Mouse (Mus musculus) hindbrain, embryonic 12.5 days (tissue): ENCODE results near the gene Aldh1a2. TPM values are rescaled to one million over a fixed set of nuclear protein-coding genes. Genes with fewer than 3 reads are reported as not detected.

Experiments used
- ATAC-seq: fragments of 200-750 bp; cut with Nextera tagmentation; 2 replicates; pipeline ENCODE4 v1.8.0; 2017; ENCODE audit warnings: moderate TSS enrichment; ENCODE audit not compliant: low FRiP score
- H3K27ac ChIP-seq: fragments of 300-500 bp; sonication (generic); 2 replicates; pipeline ENCODE4 v1.5.1; 2016; ENCODE audit warnings: mild to moderate bottlenecking
- H3K27me3 ChIP-seq: fragments of 300-500 bp; sonication (generic); 2 replicates; pipeline ENCODE4 v1.6.1; 2016; ENCODE audit warnings: mild to moderate bottlenecking
- H3K36me3 ChIP-seq: fragments of 300-500 bp; sonication (generic); 2 replicates; pipeline ENCODE4 v1.6.1; 2016; ENCODE audit warnings: mild to moderate bottlenecking
- H3K4me1 ChIP-seq: fragments of 300-500 bp; sonication (generic); 2 replicates; pipeline ENCODE4 v1.6.1; 2016
- H3K4me2 ChIP-seq: fragments of 300-500 bp; sonication (generic); replicated peaks from 2 replicates; pipeline ENCODE4 v1.6.1; 2016; ENCODE audit warnings: mild to moderate bottlenecking
- H3K4me3 ChIP-seq: fragments of 300-500 bp; sonication (generic); 2 replicates; pipeline ENCODE4 v1.5.1; 2016; ENCODE audit warnings: mild to moderate bottlenecking
- H3K9ac ChIP-seq: fragments of 300-500 bp; sonication (generic); 2 replicates; pipeline ENCODE4 v1.6.1; 2016; ENCODE audit warnings: mild to moderate bottlenecking, moderate library complexity
- H3K9me3 ChIP-seq: fragments of 300-500 bp; sonication (generic); replicated peaks from 2 replicates; pipeline ENCODE4 v1.6.1; 2016; ENCODE audit warnings: mild to moderate bottlenecking
- WGBS: fragments of 180-500 bp; shearing (Covaris S2); methylation state at CpG from one replicate; pipeline ENCODE4 v1.1.7; 2016; 5-methylcytosine and 5-hydroxymethylcytosine counted together
- polyA plus RNA-seq: library from polyadenylated mRNA; unstranded; fragments of >200 nt; fragmentation: Nextera tagmentation; extraction: Ambion mirVana; gene quantifications from 2 replicates; pipeline ENCODE4 v1.2.1, GENCODE M21; 2016

Aldh1a2 gene
- polyA plus RNA-seq, 1 experiment from 2014 or later, result 9.3 TPM

DNA sequence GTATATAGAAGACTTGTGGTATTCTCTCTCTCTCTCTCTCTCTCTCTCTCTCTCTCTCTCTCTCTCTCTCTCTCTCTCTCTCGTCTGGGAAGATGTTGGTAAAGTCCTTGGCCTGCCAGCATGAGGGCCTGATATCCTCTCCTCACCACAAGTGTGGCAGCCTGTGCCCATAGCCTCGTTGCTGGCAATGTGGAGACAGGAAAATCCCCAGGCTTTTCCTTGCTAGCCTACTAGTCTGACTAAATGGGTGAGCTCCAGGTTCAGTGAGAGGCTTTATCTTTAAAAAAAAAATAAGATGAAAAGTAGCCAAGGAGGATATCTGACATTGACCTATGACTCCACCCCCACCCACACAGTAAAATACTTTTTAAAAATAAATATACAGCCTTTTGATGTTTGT is 4.8 kb downstream of the Aldh1a2 start:
- Histone ChIP-seq H3K27ac (no peak overlapping the region), H3K9me3 (no peaks in the 10 kb centered on the region), H3K9ac (no peak overlapping the region), H3K4me2 (no peak overlapping the region), H3K4me1 (peaks cover 11% of the 10 kb centered on the region), H3K27me3 (peaks cover 34% of the 10 kb centered on the region), H3K36me3 (no peaks in the 10 kb centered on the region), H3K4me3 (no peak overlapping the region)
- no peak for ATAC-seq
- WGBS, result 46% methylated on average over 2 of the region's 2 CpGs

GRCm38 (mm10) chr9:71227226-71227970 is 11.8 kb downstream of the Aldh1a2 start:
- no peak for ATAC-seq
- Histone ChIP-seq H3K9ac (no peak overlapping the region), H3K36me3 (no peaks in the 10 kb centered on the region), H3K4me1 (no peaks in the 10 kb centered on the region), H3K9me3 (no peaks in the 10 kb centered on the region), H3K4me2 (no peak overlapping the region), H3K27me3 (peaks cover 8% of the 10 kb centered on the region; the same call in 1 of the 2 replicates), H3K4me3 (no peak overlapping the region), H3K27ac (no peak overlapping the region)
- 42% methylated on average over 10 of the region's 10 CpGs for WGBS

DNA sequence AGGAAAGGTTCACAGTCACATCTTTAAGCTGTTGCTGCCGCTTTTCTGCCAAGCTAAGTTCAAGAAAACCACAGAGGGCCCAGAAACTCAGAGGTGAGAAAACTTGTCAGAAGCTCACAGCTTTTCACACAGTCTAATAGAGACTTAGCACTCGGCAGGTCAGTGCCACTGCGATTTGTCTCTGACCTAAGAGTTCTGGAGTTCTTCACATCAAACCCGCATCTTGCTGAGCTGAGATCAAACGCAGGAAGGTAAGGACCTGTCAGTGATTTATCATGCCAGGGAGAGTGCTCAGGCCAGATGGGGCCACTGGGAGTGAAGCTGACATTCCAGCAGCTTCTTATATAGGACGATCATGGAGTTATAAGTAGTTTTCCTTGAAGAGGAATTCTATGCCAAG is 14.4 kb downstream of the Aldh1a2 start:
- no peak for ATAC-seq
- peaks cover 8% of the 10 kb centered on the region; the same call in 1 of the 2 replicates for H3K27me3 ChIP-seq
- H3K9ac ChIP-seq, result no peak overlapping the region
- H3K27ac ChIP-seq, result no peak overlapping the region
- H3K4me2 ChIP-seq, result no peak overlapping the region
- no peaks in the 10 kb centered on the region for H3K36me3 ChIP-seq
- 24% methylated on average over 6 of the region's 6 CpGs for WGBS
- no peak overlapping the region for H3K4me3 ChIP-seq
- no peaks in the 10 kb centered on the region for H3K9me3 ChIP-seq
- H3K4me1 ChIP-seq, result no peaks in the 10 kb centered on the region

DNA sequence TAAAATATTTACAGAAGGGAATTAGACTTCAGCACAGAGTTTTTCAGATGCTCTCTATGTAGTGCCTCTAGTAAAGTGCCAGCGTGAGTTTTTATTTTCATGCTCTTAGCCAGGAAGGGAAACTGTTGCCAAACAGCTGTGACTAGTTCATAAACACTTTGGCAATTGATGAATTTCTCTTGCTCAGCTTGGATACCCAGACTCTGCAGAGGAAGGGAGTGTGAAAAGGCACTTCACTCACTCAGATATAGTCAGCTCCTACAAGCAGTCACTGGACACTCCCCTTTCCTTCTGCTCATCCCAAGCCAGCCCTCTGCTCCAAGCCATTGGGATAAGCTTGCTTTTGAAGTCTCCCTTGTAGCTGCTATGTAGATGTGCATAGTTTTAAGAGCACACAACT is 21.0 kb downstream of the Aldh1a2 start:
- no peak for ATAC-seq
- 85% methylated on average over 1 of the region's 1 CpGs for WGBS
- no peak overlapping the region for H3K27ac ChIP-seq
- no peaks in the 10 kb centered on the region for H3K4me1 ChIP-seq
- no peak overlapping the region for H3K4me3 ChIP-seq
- H3K9ac ChIP-seq, result no peak overlapping the region
- H3K36me3 ChIP-seq, result no peaks in the 10 kb centered on the region
- H3K27me3 ChIP-seq, result no peaks in the 10 kb centered on the region
- no peak overlapping the region for H3K4me2 ChIP-seq
- no peaks in the 10 kb centered on the region for H3K9me3 ChIP-seq

- H3K27me3 ChIP-seq, result no peaks in the 10 kb centered on the region; the same call in 1 of the 2 replicates
- H3K4me3 ChIP-seq, result no peak overlapping the region
- H3K9me3 ChIP-seq, result no peaks in the 10 kb centered on the region
- no peaks in the 10 kb centered on the region for H3K36me3 ChIP-seq
- H3K4me2 ChIP-seq, result no peak overlapping the region
- H3K9ac ChIP-seq, result no peak overlapping the region
- no peak overlapping the region for H3K27ac ChIP-seq
- 80% methylated on average over 2 of the region's 2 CpGs for WGBS
- H3K4me1 ChIP-seq, result 0 out of 2 replicates have a peak, but pooled peaks cover 4% of the 10 kb centered on the region
- no peak for ATAC-seq
Measured at GRCm38 (mm10) chr9:71239926-71240325, 24.3 kb downstream of the Aldh1a2 start.

DNA sequence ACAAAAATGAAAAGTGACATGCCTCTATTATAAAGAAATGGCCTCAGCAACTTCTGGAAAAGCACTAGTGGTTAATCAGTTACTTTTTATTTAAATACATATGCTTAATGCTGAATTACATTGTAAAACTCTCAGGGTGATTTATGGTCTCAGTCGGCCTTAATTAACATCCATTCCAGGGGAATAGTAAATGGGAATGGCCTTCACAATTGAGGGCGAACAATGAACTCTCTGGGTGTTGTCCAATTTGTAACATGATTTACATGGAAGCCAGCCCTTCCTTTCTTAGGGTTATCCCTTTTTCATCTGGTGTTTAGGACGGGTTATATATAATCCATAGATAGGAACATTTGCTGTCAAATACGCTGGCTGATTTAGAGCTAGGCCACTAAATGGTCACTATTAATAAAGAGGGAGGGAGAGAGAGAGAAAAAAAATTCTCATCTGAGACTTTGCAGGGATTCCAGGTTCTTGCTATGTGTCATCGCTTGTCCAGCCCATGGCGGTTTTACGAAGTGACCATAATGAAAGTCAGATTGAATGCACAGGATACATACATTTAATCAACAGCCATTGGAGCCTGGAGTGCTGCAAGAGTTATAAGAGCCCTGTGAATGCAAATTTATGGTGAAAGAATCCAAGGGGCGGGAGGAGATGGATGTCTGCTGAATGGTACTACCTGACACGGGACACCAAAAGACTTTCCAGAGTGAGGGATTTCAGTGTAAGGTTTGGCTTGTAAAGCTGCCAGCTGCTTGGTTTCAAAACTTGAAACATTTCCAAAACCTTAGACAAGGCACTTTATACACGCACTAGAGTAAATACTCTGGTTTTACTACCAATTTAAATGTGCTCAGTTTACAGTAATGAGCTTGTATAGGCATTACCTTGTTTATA is 26.2 kb downstream of the Aldh1a2 start:
- Histone ChIP-seq H3K4me3 (no peak overlapping the region), H3K4me1 (0 out of 2 replicates have a peak, but pooled peaks cover 4% of the 10 kb centered on the region), H3K36me3 (no peaks in the 10 kb centered on the region), H3K9ac (no peak overlapping the region), H3K27me3 (no peaks in the 10 kb centered on the region; the same call in 1 of the 2 replicates), H3K27ac (no peak overlapping the region), H3K4me2 (no peak overlapping the region), H3K9me3 (no peaks in the 10 kb centered on the region)
- WGBS, result 66% methylated on average over 10 of the region's 10 CpGs
- ATAC-seq, result no peak

- H3K36me3 ChIP-seq, result no peaks in the 10 kb centered on the region
- no peak overlapping the region for H3K4me3 ChIP-seq
- no peak overlapping the region for H3K9ac ChIP-seq
- 95% methylated on average over 5 of the region's 5 CpGs for WGBS
- H3K27me3 ChIP-seq, result no peaks in the 10 kb centered on the region; the same call in 1 of the 2 replicates
- 0 out of 2 replicates have a peak, but pooled peaks cover 4% of the 10 kb centered on the region for H3K4me1 ChIP-seq
- H3K9me3 ChIP-seq, result no peaks in the 10 kb centered on the region
- ATAC-seq, result no peak
- H3K4me2 ChIP-seq, result no peak overlapping the region
- no peak overlapping the region for H3K27ac ChIP-seq
Measured at GRCm38 (mm10) chr9:71242412-71242781, 26.8 kb downstream of the Aldh1a2 start.

GRCm38 (mm10) chr9:71254380-71254779 is 38.8 kb downstream of the Aldh1a2 start:
- WGBS, result 82% methylated on average over 2 of the region's 2 CpGs
- no peak for ATAC-seq

GRCm38 (mm10) chr9:71262711-71263110 is 47.1 kb downstream of the Aldh1a2 start:
- Histone ChIP-seq H3K4me2 (no peak overlapping the region), H3K36me3 (no peaks in the 10 kb centered on the region), H3K4me1 (no peaks in the 10 kb centered on the region), H3K9me3 (no peaks in the 10 kb centered on the region), H3K9ac (no peak overlapping the region), H3K27me3 (no peaks in the 10 kb centered on the region), H3K4me3 (no peak overlapping the region), H3K27ac (no peak overlapping the region)
- no peak for ATAC-seq
- 82% methylated on average over 3 of the region's 3 CpGs for WGBS

More at GRCm38 (mm10) chr9:71254380-71254779, 38.8 kb downstream of the Aldh1a2 start:
- no peak overlapping the region for H3K4me2 ChIP-seq
- H3K27me3 ChIP-seq, result no peaks in the 10 kb centered on the region
- H3K9ac ChIP-seq, result no peak overlapping the region
- H3K27ac ChIP-seq, result no peak overlapping the region
- H3K4me1 ChIP-seq, result no peaks in the 10 kb centered on the region
- no peak overlapping the region for H3K4me3 ChIP-seq
- no peaks in the 10 kb centered on the region for H3K9me3 ChIP-seq
- H3K36me3 ChIP-seq, result no peaks in the 10 kb centered on the region

- no peak for ATAC-seq
- H3K4me2 ChIP-seq, result no peak overlapping the region
- no peaks in the 10 kb centered on the region for H3K4me1 ChIP-seq
- WGBS, result 84% methylated on average over 5 of the region's 5 CpGs
- no peaks in the 10 kb centered on the region for H3K27me3 ChIP-seq
- H3K27ac ChIP-seq, result no peak overlapping the region
- no peak overlapping the region for H3K9ac ChIP-seq
- H3K4me3 ChIP-seq, result no peak overlapping the region
- H3K9me3 ChIP-seq, result no peaks in the 10 kb centered on the region
- H3K36me3 ChIP-seq, result no peaks in the 10 kb centered on the region
Measured at GRCm38 (mm10) chr9:71269711-71270110, 54.1 kb downstream of the Aldh1a2 start.

DNA sequence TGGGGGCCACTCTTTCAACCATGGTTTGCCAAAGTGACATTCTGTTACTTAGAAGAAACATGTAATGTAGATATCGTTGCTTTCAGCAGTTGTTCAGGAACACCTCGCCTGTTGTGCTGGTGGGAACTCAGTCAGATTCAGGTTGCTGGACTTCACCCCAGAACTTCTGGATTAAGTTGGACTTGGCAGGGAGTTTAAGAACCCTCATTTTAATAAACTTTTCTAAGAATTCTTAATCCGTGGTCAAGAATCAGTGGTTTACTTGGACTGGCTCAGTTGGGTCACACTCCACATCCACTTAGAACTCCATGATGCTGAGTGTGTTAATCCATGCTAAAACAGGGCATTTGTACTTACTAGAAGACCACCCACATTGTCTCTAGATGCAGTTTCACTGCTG is 54.6 kb downstream of the Aldh1a2 start:
- no peak for ATAC-seq
- WGBS, result 86% methylated on average over 3 of the region's 3 CpGs
- no peaks in the 10 kb centered on the region for H3K4me1 ChIP-seq
- H3K9ac ChIP-seq, result no peak overlapping the region
- H3K27ac ChIP-seq, result no peak overlapping the region
- no peaks in the 10 kb centered on the region for H3K9me3 ChIP-seq
- no peaks in the 10 kb centered on the region for H3K27me3 ChIP-seq
- no peaks in the 10 kb centered on the region for H3K36me3 ChIP-seq
- H3K4me2 ChIP-seq, result no peak overlapping the region
- no peak overlapping the region for H3K4me3 ChIP-seq

DNA sequence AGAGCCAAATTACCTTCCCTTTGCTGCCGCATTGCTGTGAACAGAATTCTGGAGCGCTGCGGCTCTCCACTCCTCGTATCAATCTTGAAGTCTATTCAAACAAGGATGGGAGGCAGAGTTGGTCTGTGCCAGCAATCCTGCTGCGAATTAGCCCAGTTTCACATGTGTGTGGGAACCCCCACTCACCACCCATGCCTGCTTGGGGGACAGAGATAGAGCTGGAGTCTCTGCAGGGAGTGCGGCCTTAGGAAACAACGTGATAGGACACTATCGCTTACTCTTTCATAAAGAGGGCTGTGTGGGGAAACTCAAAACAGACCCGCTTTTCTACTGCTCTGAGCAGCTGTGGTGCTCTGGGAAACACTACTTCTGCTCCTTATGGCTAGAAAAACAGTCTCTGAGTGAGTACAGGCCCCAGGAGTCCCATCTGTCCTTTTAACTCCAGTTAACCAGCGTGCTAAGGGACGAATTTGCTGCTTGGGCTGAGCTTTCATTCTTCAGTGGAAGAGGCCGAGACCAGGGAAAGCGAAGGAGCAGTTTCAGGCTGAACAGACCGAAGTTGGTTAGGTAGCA is 60.6 kb downstream of the Aldh1a2 start:
- no peak for ATAC-seq
- Histone ChIP-seq H3K4me2 (no peak overlapping the region), H3K9me3 (no peaks in the 10 kb centered on the region), H3K27ac (0 out of 2 replicates have a peak overlapping the region, but pooled peaks have one; percentile 40), H3K27me3 (no peaks in the 10 kb centered on the region), H3K9ac (no peak overlapping the region), H3K36me3 (no peaks in the 10 kb centered on the region), H3K4me1 (no peaks in the 10 kb centered on the region), H3K4me3 (no peak overlapping the region)
- WGBS, result 60% methylated on average over 14 of the region's 14 CpGs
